Comparison of ENCODE assay signal across 10 mouse cellular contexts in the genomic region with DNA sequence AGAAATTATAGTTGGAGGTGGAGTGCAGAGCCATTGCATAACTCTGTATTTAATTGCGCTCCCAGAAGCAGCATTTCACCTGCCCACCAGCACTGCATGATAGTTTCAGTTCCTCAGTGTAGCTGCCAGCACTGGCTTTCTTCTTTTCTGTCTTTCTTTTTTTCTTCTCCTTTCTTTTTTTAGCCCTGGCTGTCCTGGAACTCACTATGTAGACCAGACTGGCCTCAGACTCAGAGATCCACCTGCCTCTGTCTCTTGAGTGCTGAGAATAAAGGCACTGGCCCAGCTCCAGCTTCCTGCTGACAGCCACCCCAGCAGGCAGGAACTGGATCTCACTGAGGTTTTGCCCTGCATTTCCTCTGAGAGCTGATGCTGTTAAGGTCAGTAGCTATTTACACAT. TPM values are rescaled to one million over a fixed set of nuclear protein-coding genes. Genes with fewer than 3 reads are reported as not detected.
DNase-seq lines count a peak whose midpoint lies in the region; TF ChIP-seq lines count a peak whose summit lies in the region.
"Had no signal": no experiment of that assay in that cellular context is flagged by ENCODE, and none has a peak within 500 bp of the region (broad histone marks: within the 10 kb centered on the region; RNA-seq: fewer than 3 reads in every experiment).

No protein-coding gene starts in this region.

- H3K27ac ChIP-seq in bone marrow macrophage, adult 2 months (ENCODE audit: insufficient read depth, low read depth, low read length): peak overlapping the region; percentile 51; the same call in 1 of the 2 replicates
- H3K27ac ChIP-seq: limb, embryonic 15.5 days had no signal

- TF ChIP-seq CTCF in bone marrow macrophage, adult 2 months (IDR thresholded peaks at IDR 0.05; ENCODE audit: low read depth, low read length): no peak

- peaks cover 30% of the 10 kb centered on the region for H3K4me1 ChIP-seq in bone marrow macrophage, adult 2 months (ENCODE audit: control insufficient read depth, insufficient read depth, low read length)

- DNase-seq in frontal cortex, adult 2 months (ENCODE audit: extremely low spot score in 1 of 2, low spot score in 1 of 2): peak; percentile 37 to 55
- DNase-seq in frontal cortex, postnatal 25 days (ENCODE audit: low spot score in 2 of 2): no peak
- DNase-seq in right cerebral cortex, adult 18-20 months: peak; percentile 64
- no peak for DNase-seq in right cerebral cortex, postnatal 4 days
- peak; percentile 36 for DNase-seq in right cerebral cortex, postnatal 14 days
- no peak for DNase-seq in embryo, embryonic 10.5 days (ENCODE audit: low spot score)
- DNase-seq in thymus, postnatal 25 days: no peak

- no peak overlapping the region for H3K4me3 ChIP-seq in bone marrow macrophage, adult 2 months (ENCODE audit: insufficient read depth, low read length)
- H3K4me3 ChIP-seq: erythroblast, embryonic 14.5 days; limb, embryonic 15.5 days had no signal

- TF ChIP-seq POLR2A in bone marrow macrophage, adult 2 months (IDR thresholded peaks at IDR 0.05; ENCODE audit: borderline replicate concordance, low read depth, low read length): no peak

RNA-seq across cellular contexts. Expression of gene Lactb, which starts 2.7 kb away (rescaled TPM):
- 20.4 and 21.0 TPM in 2 replicates for polyA plus RNA-seq in frontal cortex, adult 2 months (2012; rRNA removed)
- polyA plus RNA-seq in bone marrow macrophage, adult 2 months (2012; ENCODE audit: insufficient read depth, insufficient read length, missing spikeins): 19.6 and 22.9 TPM in 2 replicates

RNA-seq across cellular contexts. Expression of gene Rps27l, which starts 32.1 kb away (rescaled TPM):
- 54.6 and 58.6 TPM in 2 replicates for polyA plus RNA-seq in frontal cortex, adult 2 months (2012; rRNA removed)
- 256 and 349 TPM in 2 replicates for polyA plus RNA-seq in bone marrow macrophage, adult 2 months (2012; ENCODE audit: insufficient read depth, insufficient read length, missing spikeins)

RNA-seq across cellular contexts. Expression of gene Rab8b, which starts 58.5 kb away (rescaled TPM):
- polyA plus RNA-seq in frontal cortex, adult 2 months (2012; rRNA removed): 17.8 and 19.4 TPM in 2 replicates
- 160 and 169 TPM in 2 replicates for polyA plus RNA-seq in bone marrow macrophage, adult 2 months (2012; ENCODE audit: insufficient read depth, insufficient read length, missing spikeins)

Comparison
In these comparisons a context has a peak if more than half of its experiments do, and no peak if none do; other contexts are left out.
1. DNase-seq: peak in frontal cortex, adult 2 months (2 of 2), right cerebral cortex, adult 18-20 months (single experiment) and right cerebral cortex, postnatal 14 days (single experiment); none in frontal cortex, postnatal 25 days (0 of 2), right cerebral cortex, postnatal 4 days (single experiment), embryo, embryonic 10.5 days (single experiment) and thymus, postnatal 25 days (single experiment).